Comparison of ENCODE assay signal across 22 mouse cellular contexts in genomic region chr7:70606511-70606910, GRCm38 (mm10).
A peak's percentile ranks its signal among the peaks of the same experiment; 100 is the strongest.
DNase-seq lines count a peak whose midpoint lies in the region; ATAC-seq and TF ChIP-seq lines count a peak whose summit lies in the region.
"Had no signal": no experiment of that assay in that cellular context is flagged by ENCODE, and none has a peak within 500 bp of the region (broad histone marks: within the 10 kb centered on the region; RNA-seq: fewer than 3 reads in every experiment).

No protein-coding gene starts in this region.

- H3K27ac ChIP-seq in intestine, postnatal 0 days (ENCODE audit: low read depth, low read length), result no peak overlapping the region
- H3K27ac ChIP-seq in lung, postnatal 0 days (ENCODE audit: low read length), result peak overlapping the region; percentile 52
- no peak overlapping the region; the same call in 1 of the 2 replicates for H3K27ac ChIP-seq in stomach, embryonic 16.5 days (ENCODE audit: low read length)
- H3K27ac ChIP-seq: forebrain, embryonic 13.5 days; heart, embryonic 10.5 days; hindbrain, embryonic 14.5 days; macrophage; neural tube, embryonic 15.5 days had no signal

- no peak overlapping the region for H3K4me2 ChIP-seq in intestine, postnatal 0 days (replicated peaks; ENCODE audit: low read depth)
- H3K4me2 ChIP-seq in lung, postnatal 0 days (replicated peaks; ENCODE audit: low read depth, low read length), result no peak overlapping the region
- H3K4me2 ChIP-seq in stomach, embryonic 16.5 days (ENCODE audit: low read depth, low read length), result no peak overlapping the region
- H3K4me2 ChIP-seq: forebrain, embryonic 13.5 days; hindbrain, embryonic 14.5 days; midbrain, embryonic 11.5 days; neural tube, embryonic 15.5 days had no signal

- TF ChIP-seq EP300 in lung, postnatal 0 days (IDR thresholded peaks at IDR 0.05), result peak; percentile 87

- peak; percentile 48 for DNase-seq in kidney, adult 11 months
- DNase-seq in kidney, postnatal 10 days, result no peak
- peak; percentile 92 for DNase-seq in lung, postnatal 0 days (ENCODE audit: low spot score)
- no peak for DNase-seq in layer of hippocampus, postnatal 36 days
- DNase-seq in spleen, adult 18-20 months, result no peak
- DNase-seq in thymus, postnatal 14 days, result no peak
- DNase-seq: adrenal gland, adult 8-10 months; cerebellum, postnatal 14 days; gastrocnemius, postnatal 36 days; heart, postnatal 10 days; left cerebral cortex, postnatal 4 days; thymus, adult 2 months had no signal

- ATAC-seq in intestine, postnatal 0 days, result peak; percentile 78
- peak; percentile 100 for ATAC-seq in lung, postnatal 0 days
- peak; percentile 93 for ATAC-seq in stomach, embryonic 16.5 days (ENCODE audit: insufficient read depth, low FRiP score)
- ATAC-seq: CD4-positive, CD25-positive, alpha-beta regulatory T cell, adult 4 months; forebrain, embryonic 13.5 days had no signal

- no peaks in the 10 kb centered on the region for H3K36me3 ChIP-seq in intestine, postnatal 0 days (ENCODE audit: control insufficient read depth, insufficient read depth)
- no peaks in the 10 kb centered on the region for H3K36me3 ChIP-seq in lung, postnatal 0 days (ENCODE audit: insufficient read depth, low read length)
- no peaks in the 10 kb centered on the region for H3K36me3 ChIP-seq in stomach, embryonic 16.5 days (ENCODE audit: control insufficient read depth, insufficient read depth, low read length)
- H3K36me3 ChIP-seq: heart, embryonic 10.5 days; neural tube, embryonic 15.5 days had no signal

- H3K4me1 ChIP-seq in intestine, postnatal 0 days (replicated peaks; ENCODE audit: control insufficient read depth, insufficient read depth, low read length), result no peaks in the 10 kb centered on the region
- no peaks in the 10 kb centered on the region for H3K4me1 ChIP-seq in lung, postnatal 0 days (ENCODE audit: insufficient read depth, low read depth, low read length)
- H3K4me1 ChIP-seq in stomach, embryonic 16.5 days (ENCODE audit: control insufficient read depth, insufficient read depth, low read length), result no peaks in the 10 kb centered on the region
- H3K4me1 ChIP-seq: forebrain, embryonic 13.5 days; heart, embryonic 10.5 days; neural tube, embryonic 15.5 days had no signal

- no peak for TF ChIP-seq CTCF in intestine, postnatal 0 days (IDR thresholded peaks at IDR 0.05; ENCODE audit: low read depth)
- TF ChIP-seq CTCF in lung, postnatal 0 days (IDR thresholded peaks at IDR 0.05), result no peak

- H3K9me3 ChIP-seq in intestine, postnatal 0 days (ENCODE audit: control insufficient read depth), result no peaks in the 10 kb centered on the region
- H3K9me3 ChIP-seq in lung, postnatal 0 days (ENCODE audit: low read length), result no peaks in the 10 kb centered on the region
- H3K9me3 ChIP-seq in stomach, embryonic 16.5 days (replicated peaks; ENCODE audit: control insufficient read depth, low read length), result no peaks in the 10 kb centered on the region
- H3K9me3 ChIP-seq: forebrain, embryonic 13.5 days; heart, embryonic 10.5 days; neural tube, embryonic 15.5 days had no signal

- 55% methylated on average over 7 of the region's 7 CpGs for WGBS in intestine, postnatal 0 days
- WGBS in lung, postnatal 0 days, result 62% methylated on average over 7 of the region's 7 CpGs
- 72% methylated on average over 7 of the region's 7 CpGs for WGBS in stomach, embryonic 16.5 days

- H3K27me3 ChIP-seq in intestine, postnatal 0 days (replicated peaks; ENCODE audit: control insufficient read depth, insufficient read depth, low read length), result no peaks in the 10 kb centered on the region
- no peaks in the 10 kb centered on the region for H3K27me3 ChIP-seq in lung, postnatal 0 days (replicated peaks; ENCODE audit: insufficient read depth, low read length)
- no peaks in the 10 kb centered on the region for H3K27me3 ChIP-seq in stomach, embryonic 16.5 days (ENCODE audit: control insufficient read depth, insufficient read depth, low read length)
- H3K27me3 ChIP-seq: forebrain, embryonic 13.5 days; neural tube, embryonic 15.5 days had no signal

- H3K9ac ChIP-seq in intestine, postnatal 0 days (ENCODE audit: low read depth, low read length), result no peak overlapping the region
- no peak overlapping the region for H3K9ac ChIP-seq in lung, postnatal 0 days (replicated peaks; ENCODE audit: low read depth)
- H3K9ac ChIP-seq in stomach, embryonic 16.5 days (ENCODE audit: low read length), result no peak overlapping the region
- H3K9ac ChIP-seq: forebrain, embryonic 13.5 days; hindbrain, embryonic 14.5 days; neural tube, embryonic 15.5 days had no signal

- no peak overlapping the region for H3K4me3 ChIP-seq in intestine, postnatal 0 days (ENCODE audit: low read depth, low read length)
- no peak overlapping the region for H3K4me3 ChIP-seq in lung, postnatal 0 days (ENCODE audit: low read depth, low read length)
- no peak overlapping the region for H3K4me3 ChIP-seq in stomach, embryonic 16.5 days (replicated peaks; ENCODE audit: low read length)
- H3K4me3 ChIP-seq: forebrain, embryonic 13.5 days; heart, embryonic 10.5 days; myocyte; neural tube, embryonic 15.5 days had no signal

Comparison
In these comparisons a context has a peak if more than half of its experiments do, and no peak if none do; other contexts are left out.
1. DNase-seq: peak in kidney, adult 11 months (single experiment) and lung, postnatal 0 days (single experiment); none in kidney, postnatal 10 days (single experiment), layer of hippocampus, postnatal 36 days (0 of 2), spleen, adult 18-20 months (0 of 2) and thymus, postnatal 14 days (single experiment).
2. Peak in every context shown above with its lines, with median percentiles within 50 percentile points of each other: ATAC-seq.